Mouse (Mus musculus) spleen, adult 2 months (tissue): ENCODE measurements around the gene Cds2. TPM values are rescaled to one million over a fixed set of nuclear protein-coding genes. Genes with fewer than 3 reads are reported as not detected.

Experiments
- DNase-seq, 2 experiments: peaks; one replicate each; pipeline versions ENCODE4 v3.0.0 to v3.0.0-alpha.2; 2012 to 2021; ENCODE audit warnings: low spot score in 2 of 2, low read depth in 1 of 2
- H3K27ac ChIP-seq: fragments of 200-500 bp; 2 replicates; pipeline ENCODE4 v1.5.1; 2012; ENCODE audit warnings: low read length, inconsistent platforms; ENCODE audit not compliant: insufficient read depth
- H3K27me3 ChIP-seq: fragments of 200-500 bp; 2 replicates; pipeline ENCODE4 v1.6.1; 2012; ENCODE audit warnings: mild to moderate bottlenecking, moderate library complexity, low read length, inconsistent platforms; ENCODE audit not compliant: control insufficient read depth, insufficient read depth
- H3K36me3 ChIP-seq: fragments of 200-500 bp; 2 replicates; pipeline ENCODE4 v1.6.1; 2012; ENCODE audit warnings: mild to moderate bottlenecking, low read length, inconsistent platforms; ENCODE audit not compliant: control insufficient read depth, insufficient read depth
- H3K4me1 ChIP-seq: fragments of 200-500 bp; 2 replicates; pipeline ENCODE4 v1.6.1; 2011; ENCODE audit warnings: inconsistent platforms; ENCODE audit not compliant: control insufficient read depth, insufficient read depth, insufficient read length
- H3K4me3 ChIP-seq: fragments of 200-500 bp; 2 replicates; pipeline ENCODE4 v1.5.1; 2011; ENCODE audit warnings: mild to moderate bottlenecking, inconsistent platforms; ENCODE audit not compliant: insufficient read depth, insufficient read length; ENCODE audit errors: extremely low read depth
- CTCF ChIP-seq: fragments of 200-500 bp; IDR thresholded peaks from 2 replicates; pipeline ENCODE4 v1.5.1; 2011; ENCODE audit warnings: mild to moderate bottlenecking, inconsistent platforms; ENCODE audit not compliant: insufficient read depth, insufficient read length, insufficient replicate concordance; ENCODE audit errors: extremely low read depth
- POLR2A ChIP-seq: fragments of 200-500 bp; IDR thresholded peaks from 2 replicates; pipeline ENCODE4 v1.6.1; 2011; ENCODE audit warnings: low read depth, low read length, inconsistent platforms
- WGBS: fragments of 180-500 bp; shearing (Covaris S2); methylation state at CpG from one replicate; pipeline ENCODE4 v1.1.7; 2018; 5-methylcytosine and 5-hydroxymethylcytosine counted together
- polyA plus RNA-seq: library from polyadenylated mRNA; depleted of rRNA; stranded (reverse); fragments of >200 nt; gene quantifications from 2 replicates; pipeline ENCODE4 v1.2.3, GENCODE M21; 2012; rRNA removed

Cds2 gene
- polyA plus RNA-seq, 1 experiment = 34.8 TPM

DNA sequence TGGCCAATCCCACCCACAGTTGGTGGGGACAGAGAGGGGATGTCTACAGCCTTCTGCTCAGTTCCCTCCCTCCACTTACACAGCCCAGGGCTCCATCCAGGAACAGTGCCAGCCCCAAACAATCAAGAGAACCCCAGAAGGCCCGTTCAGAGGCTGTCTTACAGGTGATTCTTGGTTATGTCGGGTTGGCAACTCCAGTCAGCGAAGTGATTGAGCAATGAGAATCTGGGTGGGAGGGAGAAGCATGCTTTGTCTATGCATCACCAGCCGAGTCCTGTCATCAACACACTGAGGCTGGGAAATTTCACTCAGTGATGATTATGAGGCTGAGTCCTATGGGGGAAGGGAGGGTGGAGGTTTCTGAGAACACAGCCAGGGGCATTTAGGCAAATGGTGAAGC lies 60.6 kb downstream of the Cds2 start:
- H3K36me3 ChIP-seq = no peaks in the 10 kb centered on the region
- no peaks in the 10 kb centered on the region for H3K4me1 ChIP-seq
- DNase-seq = no peak
- no peak overlapping the region for H3K4me3 ChIP-seq
- WGBS = 74% methylated on average over 4 of the region's 4 CpGs
- no peak overlapping the region for H3K27ac ChIP-seq
- H3K27me3 ChIP-seq = no peaks in the 10 kb centered on the region
- TF ChIP-seq CTCF = no peak
- TF ChIP-seq POLR2A = no peak

DNA sequence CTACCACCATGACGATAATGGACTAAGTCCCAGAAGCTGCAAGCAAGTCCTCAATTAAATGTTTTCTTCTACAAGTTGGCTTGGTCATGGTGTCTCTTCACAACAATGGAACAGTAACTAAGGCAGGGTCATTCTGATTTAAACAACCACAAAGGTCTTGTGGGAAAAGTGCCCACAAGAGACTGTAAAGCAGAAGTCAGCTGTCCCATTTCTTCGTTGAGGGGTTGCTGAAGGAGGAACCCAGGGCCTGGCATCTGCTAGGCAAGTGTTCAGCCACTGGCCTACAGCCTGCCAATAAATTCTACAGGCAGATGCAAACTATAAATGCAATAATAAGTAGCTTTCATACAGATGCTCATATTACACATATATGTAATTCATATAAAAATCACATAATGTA lies 74.3 kb downstream of the Cds2 start:
- Histone ChIP-seq H3K4me3 (no peak overlapping the region), H3K27me3 (no peaks in the 10 kb centered on the region), H3K36me3 (no peaks in the 10 kb centered on the region), H3K27ac (no peak overlapping the region), H3K4me1 (no peaks in the 10 kb centered on the region)
- DNase-seq = no peak
- TF ChIP-seq CTCF (no peak), POLR2A (no peak)
- WGBS = 27% methylated on average over 2 of the region's 2 CpGs

DNA sequence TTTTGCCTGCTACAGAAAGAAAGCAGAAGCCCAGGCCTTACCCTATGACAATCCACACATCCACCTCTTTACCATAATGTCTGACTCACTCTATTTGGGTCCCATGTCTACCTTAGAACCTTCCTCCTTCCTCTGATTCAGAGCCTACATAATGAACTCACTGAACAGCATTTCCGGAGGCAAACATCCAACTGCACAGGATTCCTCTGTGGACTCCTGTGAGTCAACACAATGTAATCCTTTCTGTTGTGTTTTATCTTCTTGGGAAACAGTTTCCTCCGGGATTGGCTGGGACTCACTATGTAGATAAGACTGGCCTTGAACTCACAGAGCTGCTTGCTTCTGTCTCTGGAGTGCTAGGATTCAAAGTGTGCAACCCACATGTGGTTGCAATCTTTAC lies 77.4 kb downstream of the Cds2 start:
- Histone ChIP-seq H3K4me1 (no peaks in the 10 kb centered on the region), H3K27me3 (no peaks in the 10 kb centered on the region), H3K36me3 (no peaks in the 10 kb centered on the region), H3K4me3 (no peak overlapping the region), H3K27ac (no peak overlapping the region)
- no peak for TF ChIP-seq CTCF
- TF ChIP-seq POLR2A = no peak
- DNase-seq = no peak
- WGBS = 69% methylated on average over 2 of the region's 2 CpGs

DNA sequence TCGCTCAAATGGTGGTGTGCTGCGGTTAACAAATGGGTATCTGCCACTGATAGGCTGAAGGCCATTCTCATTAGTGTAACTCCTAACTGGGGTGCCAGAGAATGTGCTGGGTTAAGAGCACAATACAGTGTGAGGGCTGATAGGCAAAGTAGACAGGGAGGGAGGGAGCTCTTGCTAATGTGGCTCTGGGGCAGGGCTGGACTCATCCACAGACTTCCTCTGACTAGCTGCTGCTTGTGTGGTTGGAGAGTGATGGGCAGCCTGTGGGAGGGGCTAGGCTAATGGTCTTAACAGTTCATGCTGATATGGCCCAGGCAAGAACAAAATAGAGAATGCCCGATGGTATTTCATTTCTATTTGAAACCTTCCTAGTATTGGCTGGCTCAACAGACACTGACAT lies 78.3 kb downstream of the Cds2 start:
- Histone ChIP-seq H3K4me3 (no peak overlapping the region), H3K4me1 (no peaks in the 10 kb centered on the region), H3K36me3 (no peaks in the 10 kb centered on the region), H3K27ac (no peak overlapping the region), H3K27me3 (no peaks in the 10 kb centered on the region)
- WGBS = 85% methylated on average over 3 of the region's 3 CpGs
- TF ChIP-seq POLR2A = no peak
- TF ChIP-seq CTCF = no peak
- DNase-seq = no peak

DNA sequence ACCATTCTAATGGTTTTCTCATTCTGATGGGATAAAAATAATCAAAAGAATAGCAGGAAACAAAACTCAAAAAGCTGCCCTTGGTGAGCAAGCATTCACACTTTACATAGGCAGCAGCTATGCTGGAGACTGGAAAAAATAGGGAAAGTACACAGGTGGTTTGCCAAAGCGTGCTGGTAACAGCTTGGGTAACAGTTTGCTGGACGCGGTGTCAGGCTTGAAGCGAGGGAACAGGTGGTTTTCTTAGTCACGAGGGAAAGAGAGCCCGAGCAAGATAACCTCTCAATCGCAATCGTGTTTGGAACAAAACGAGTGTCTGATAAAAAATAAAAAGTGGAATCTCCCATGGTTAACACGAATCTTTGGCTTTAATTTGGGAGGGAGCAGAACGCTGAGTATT lies 80.9 kb downstream of the Cds2 start:
- no peak overlapping the region for H3K4me3 ChIP-seq
- no peak overlapping the region for H3K27ac ChIP-seq
- DNase-seq = no peak
- H3K4me1 ChIP-seq = no peaks in the 10 kb centered on the region
- TF ChIP-seq POLR2A (no peak), CTCF (no peak)
- WGBS = 81% methylated on average over 11 of the region's 11 CpGs
- no peaks in the 10 kb centered on the region for H3K27me3 ChIP-seq
- no peaks in the 10 kb centered on the region for H3K36me3 ChIP-seq

Other genes with a start within 250 kb of the Cds2 start
- gene Rassf2, start 232.9 kb upstream of the Cds2 start, polyA plus RNA-seq = 70.2 and 85.9 TPM in 2 replicates
- gene Slc23a2, start 118.0 kb upstream of the Cds2 start, polyA plus RNA-seq = 18.7 and 20.6 TPM in 2 replicates
- gene Tmem230, start 15.3 kb upstream of the Cds2 start, polyA plus RNA-seq = 40.7 and 154 TPM in 2 replicates
- 81.7 and 121 TPM in 2 replicates for gene Pcna, start 9.8 kb upstream of the Cds2 start, polyA plus RNA-seq
- gene Prokr2, start 122.3 kb downstream of the Cds2 start, polyA plus RNA-seq = 0.19 and 0.29 TPM in 2 replicates